Mouse (Mus musculus): ENCODE data around the gene Itgb5.

- TF ChIP-seq POLR2A (IDR thresholded peaks at IDR 0.05; ENCODE audit: borderline replicate concordance, extremely low read depth, low read depth, low read length) (no peak), CTCF (IDR thresholded peaks at IDR 0.05; ENCODE audit: insufficient read depth, low read length) (no peak)
These were observed 92.0 kb downstream of the Itgb5 start for GRCm38 (mm10) chr16:33921514-33921913.

Measured in lung, adult 2 months (tissue).